Mouse (Mus musculus): ENCODE results near the gene Dhdds. TPM values are rescaled to one million over a fixed set of nuclear protein-coding genes. Genes with fewer than 3 reads are reported as not detected.

Dhdds gene
- total RNA-seq, 2 experiments from 2014 or later, result 26.4 to 30.1 TPM

DNA sequence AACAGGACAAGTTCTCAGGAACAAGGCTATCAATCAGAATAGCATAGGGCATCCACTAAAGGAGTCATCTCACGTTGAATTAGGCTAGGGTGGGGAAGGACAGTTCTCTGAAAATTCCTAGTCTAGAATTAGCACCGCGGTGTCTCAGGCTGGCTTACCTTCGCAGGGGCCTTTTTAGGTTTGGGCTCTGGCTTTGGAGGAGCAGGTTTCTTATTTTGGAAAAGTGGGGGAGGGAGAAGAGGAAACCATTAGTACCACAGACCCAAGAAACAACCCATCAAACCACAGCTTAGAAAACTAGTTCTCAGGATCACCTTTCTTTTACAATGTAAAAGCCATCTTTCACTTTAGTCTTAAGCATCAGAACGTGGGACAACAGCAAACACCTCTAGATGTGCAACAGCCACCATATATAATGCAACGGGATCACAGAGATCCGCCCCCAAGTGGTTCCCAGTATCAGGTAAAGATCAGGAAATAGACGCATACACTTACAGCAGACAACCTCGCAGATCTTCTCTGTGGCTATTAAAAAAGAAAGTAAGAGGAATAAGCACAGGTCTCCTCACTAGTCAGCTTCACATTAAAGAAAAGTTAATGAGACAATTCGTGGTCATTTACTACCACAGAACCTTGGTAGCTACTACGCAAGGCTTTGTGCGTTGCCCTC, 34.3 kb downstream of the Dhdds start:
- intact Hi-C loops (cut with DNase I), result loop anchor here (5.0 kb wide), 1 partner anchor 34 kb away; no protein-coding TSS in a partner anchor
- no peak for DNase-seq (ENCODE audit: low spot score)

GRCm38 (mm10) chr4:133962566-133962965, 38.2 kb downstream of the Dhdds start:
- no peak for DNase-seq (ENCODE audit: low spot score)
- intact Hi-C loops (cut with DNase I), result no loop called here

GRCm38 (mm10) chr4:133958884-133959283, 41.8 kb downstream of the Dhdds start:
- intact Hi-C loops (cut with DNase I), result no loop called here
- DNase-seq (ENCODE audit: low spot score), result no peak

DNA sequence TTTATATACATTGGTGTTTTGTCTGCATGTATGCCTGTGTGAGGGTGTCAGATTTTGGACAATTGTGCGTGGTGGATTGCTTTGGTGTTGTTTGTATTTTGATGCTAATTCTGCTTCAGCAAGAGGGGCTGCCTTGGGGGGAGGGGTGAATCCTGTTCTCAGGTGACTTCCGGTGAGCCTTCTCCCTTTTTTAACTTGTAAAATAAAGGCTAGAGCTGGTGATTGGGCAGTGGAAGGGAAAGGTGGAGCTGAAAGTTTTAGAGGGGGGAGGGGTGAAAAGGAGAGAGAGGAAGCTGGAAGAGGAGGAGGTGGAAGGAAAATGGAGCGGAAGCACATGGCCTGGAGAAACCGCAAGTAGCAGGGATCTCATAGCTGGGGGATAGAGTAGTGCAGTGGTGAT, 44.4 kb downstream of the Dhdds start:
- intact Hi-C loops (cut with DNase I), result no loop called here
- DNase-seq (ENCODE audit: low spot score), result no peak

- intact Hi-C loops (cut with DNase I), result no loop called here
- DNase-seq (ENCODE audit: low spot score), result no peak
These were observed 54.0 kb downstream of the Dhdds start for GRCm38 (mm10) chr4:133946736-133947135.

GRCm38 (mm10) chr4:133943791-133944190, 56.9 kb downstream of the Dhdds start:
- DNase-seq (ENCODE audit: low spot score), result no peak
- intact Hi-C loops (cut with DNase I), result no loop called here

GRCm38 (mm10) chr4:133942679-133943078, 58.0 kb downstream of the Dhdds start:
- DNase-seq (ENCODE audit: low spot score), result no peak
- intact Hi-C loops (cut with DNase I), result no loop called here

- intact Hi-C loops (cut with DNase I), result no loop called here
- no peak for DNase-seq (ENCODE audit: low spot score)
These were observed 59.1 kb downstream of the Dhdds start for GRCm38 (mm10) chr4:133941576-133941975.

GRCm38 (mm10) chr4:133940386-133941260, 60.1 kb downstream of the Dhdds start:
- intact Hi-C loops (cut with DNase I), result no loop called here

GRCm38 (mm10) chr4:133938077-133938476, 62.6 kb downstream of the Dhdds start:
- no peak for DNase-seq (ENCODE audit: low spot score)
- intact Hi-C loops (cut with DNase I), result no loop called here

More at GRCm38 (mm10) chr4:133940386-133941260, 60.1 kb downstream of the Dhdds start:
- no peak for DNase-seq (ENCODE audit: low spot score)

DNA sequence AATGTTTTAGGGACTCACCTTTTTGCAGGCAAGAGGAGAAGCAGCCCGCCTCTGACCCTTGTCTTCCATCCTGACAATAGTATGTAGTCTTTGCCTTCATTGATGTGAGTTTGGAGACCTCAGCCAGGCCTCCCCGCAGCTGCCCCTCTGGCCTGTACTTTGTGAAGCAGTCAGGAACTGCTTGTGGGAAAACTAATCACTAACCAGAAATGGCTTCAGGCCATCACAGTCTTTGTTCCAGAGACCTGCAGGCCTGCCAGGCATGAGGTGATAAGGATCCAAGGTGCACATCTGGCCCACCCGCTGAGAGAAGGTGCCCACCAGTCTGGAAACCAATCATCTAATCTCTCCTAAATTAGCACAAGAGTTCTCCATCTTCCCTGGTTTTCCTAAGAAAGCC, 68.9 kb downstream of the Dhdds start:
- DNase-seq (ENCODE audit: low spot score), result no peak
- intact Hi-C loops (cut with DNase I), result loop anchor here (5.0 kb wide), 1 partner anchor 36 kb away; the partner anchor contains the start of gene Hmgn2

DNA sequence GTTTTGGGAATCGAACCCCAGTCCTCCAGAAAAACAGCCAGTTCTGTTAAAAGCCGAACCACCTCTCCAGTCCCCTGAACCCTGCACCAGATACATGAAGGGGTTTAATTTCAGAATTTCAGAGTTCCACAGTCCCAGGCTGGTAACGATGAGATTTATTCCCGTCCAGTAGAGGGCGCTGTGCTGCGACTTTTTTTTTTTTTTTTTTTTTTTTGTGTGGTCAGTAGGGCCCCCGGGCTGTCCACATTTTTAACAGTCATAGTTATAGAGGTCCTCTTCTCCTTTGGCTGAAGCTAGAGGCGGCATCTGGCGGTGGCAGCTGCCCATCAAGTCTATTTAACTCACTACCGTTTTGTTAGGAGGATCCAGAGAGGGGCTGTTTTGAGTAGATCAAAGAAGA, 69.4 kb downstream of the Dhdds start:
- DNase-seq (ENCODE audit: low spot score), result no peak
- intact Hi-C loops (cut with DNase I), result loop anchor here (5.0 kb wide), 1 partner anchor 36 kb away; the partner anchor contains the start of gene Hmgn2

GRCm38 (mm10) chr4:133929278-133929670, 71.4 kb downstream of the Dhdds start:
- intact Hi-C loops (cut with DNase I), result no loop called here
- DNase-seq (ENCODE audit: low spot score), result no peak

- no peak for DNase-seq (ENCODE audit: low spot score)
- intact Hi-C loops (cut with DNase I), result no loop called here
These were observed 72.0 kb downstream of the Dhdds start for GRCm38 (mm10) chr4:133928576-133929277.

DNA sequence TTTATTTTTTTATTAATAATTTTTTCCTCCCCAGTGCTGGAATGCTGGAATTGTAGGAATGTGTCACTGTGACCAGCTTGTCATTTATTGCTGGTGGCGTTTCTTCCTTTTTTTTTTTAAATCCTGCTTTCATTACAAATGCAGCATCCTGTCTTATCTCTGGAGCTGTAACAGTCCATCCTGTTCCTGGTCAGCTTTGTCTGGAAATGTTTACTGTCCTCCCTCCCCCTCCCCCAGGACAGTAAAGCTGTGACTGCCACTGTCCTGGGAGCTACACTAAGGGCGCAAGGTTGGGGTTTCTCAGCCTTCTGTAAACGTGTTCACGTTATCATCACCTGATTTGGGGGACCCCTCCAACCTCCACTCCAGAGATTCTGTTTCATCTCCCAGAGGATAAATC, 75.5 kb downstream of the Dhdds start:
- intact Hi-C loops (cut with DNase I), result no loop called here
- DNase-seq (ENCODE audit: low spot score), result no peak

- no peak for DNase-seq (ENCODE audit: low spot score)
- intact Hi-C loops (cut with DNase I), result no loop called here
These were observed 77.0 kb downstream of the Dhdds start for GRCm38 (mm10) chr4:133923743-133924142.

Other genes with a start within 250 kb of the Dhdds start
- gene Arid1a, start 244.1 kb downstream of the Dhdds start, total RNA-seq (2021), result 10 to 100 TPM; 35.4 to 42.2 TPM
- gene Rps6ka1, start 113.1 kb downstream of the Dhdds start, total RNA-seq (2021), result 1 to 10 TPM; 5.4 to 6.3 TPM
- gene Hmgn2, start 32.3 kb downstream of the Dhdds start, total RNA-seq (2021), result 100 to 1,000 TPM; 104 to 120 TPM
- gene Lin28a, start 17.9 kb upstream of the Dhdds start, total RNA-seq (2021), result not detected
- not detected for gene Zfp683, start 52.9 kb upstream of the Dhdds start, total RNA-seq (2021)
- not detected for gene Crybg2, start 59.9 kb upstream of the Dhdds start, total RNA-seq (2021)
- 1 to 10 TPM; 3.6 to 4.5 TPM for gene Cd52, start 94.2 kb upstream of the Dhdds start, total RNA-seq (2021)
- gene Ubxn11, start 101.7 kb upstream of the Dhdds start, total RNA-seq (2021), result 1 to 10 TPM; 1.1 to 1.5 TPM
- 10 to 100 TPM; 38.8 to 41.8 TPM for gene Sh3bgrl3, start 127.9 kb upstream of the Dhdds start, total RNA-seq (2021)
- 10 to 100 TPM; 45.4 to 46.9 TPM for gene Cep85, start 186.2 kb upstream of the Dhdds start, total RNA-seq (2021)
- gene Gm7534, start 202.1 kb upstream of the Dhdds start, total RNA-seq (2021), result not detected
- not detected for gene Catsper4, start 226.5 kb upstream of the Dhdds start, total RNA-seq (2021)
- gene Cnksr1, start 237.5 kb upstream of the Dhdds start, total RNA-seq (2021), result 1 to 10 TPM; 2.9 to 3.0 TPM
- not detected for gene E130218I03Rik, start 242.7 kb upstream of the Dhdds start, total RNA-seq (2021)
- gene Zfp593, start 244.7 kb upstream of the Dhdds start, total RNA-seq (2021), result 1 to 10 TPM; 3.1 to 3.2 TPM
- gene Gm30191, start 246.0 kb upstream of the Dhdds start, total RNA-seq (2021), result not detected

Measured in heart, postnatal 25 days (tissue).